10 mouse cellular contexts compared by ENCODE assay signal in genomic region chr4:55047266-55047665, GRCm38 (mm10).
"Had no signal": no experiment of that assay in that cellular context is flagged by ENCODE, and none has a peak within 500 bp of the region (broad histone marks: within the 10 kb centered on the region; RNA-seq: fewer than 3 reads in every experiment).

No protein-coding gene starts in this region.

- H3K4me1 ChIP-seq: intestine, embryonic 15.5 days; limb, embryonic 10.5 days; liver, embryonic 13.5 days had no signal

- H3K4me2 ChIP-seq: intestine, embryonic 15.5 days; liver, embryonic 13.5 days; midbrain, embryonic 12.5 days had no signal

- H3K4me3 ChIP-seq: intestine, embryonic 15.5 days; limb, embryonic 10.5 days; liver, embryonic 13.5 days; midbrain, embryonic 12.5 days had no signal

- H3K27me3 ChIP-seq: intestine, embryonic 15.5 days; liver, embryonic 13.5 days; midbrain, embryonic 12.5 days had no signal

- H3K36me3 ChIP-seq: liver, embryonic 13.5 days had no signal

- H3K9me3 ChIP-seq: intestine, embryonic 15.5 days; limb, embryonic 10.5 days; liver, embryonic 13.5 days; midbrain, embryonic 12.5 days had no signal

- ATAC-seq: intestine, embryonic 15.5 days; liver, postnatal 0 days had no signal

- DNase-seq: kidney, adult 18-20 months; kidney, postnatal 10 days; liver, embryonic 13.5 days; liver, postnatal 0 days; right cerebral cortex, postnatal 14 days; thymus, adult 18-20 months; thymus, postnatal 14 days had no signal

- H3K9ac ChIP-seq: intestine, embryonic 15.5 days; liver, embryonic 13.5 days; liver, postnatal 0 days; midbrain, embryonic 12.5 days had no signal

- H3K27ac ChIP-seq: intestine, embryonic 15.5 days; limb, embryonic 10.5 days; liver, embryonic 13.5 days; midbrain, embryonic 12.5 days had no signal
